10 mouse cellular contexts compared by ENCODE assay signal in the genomic region with DNA sequence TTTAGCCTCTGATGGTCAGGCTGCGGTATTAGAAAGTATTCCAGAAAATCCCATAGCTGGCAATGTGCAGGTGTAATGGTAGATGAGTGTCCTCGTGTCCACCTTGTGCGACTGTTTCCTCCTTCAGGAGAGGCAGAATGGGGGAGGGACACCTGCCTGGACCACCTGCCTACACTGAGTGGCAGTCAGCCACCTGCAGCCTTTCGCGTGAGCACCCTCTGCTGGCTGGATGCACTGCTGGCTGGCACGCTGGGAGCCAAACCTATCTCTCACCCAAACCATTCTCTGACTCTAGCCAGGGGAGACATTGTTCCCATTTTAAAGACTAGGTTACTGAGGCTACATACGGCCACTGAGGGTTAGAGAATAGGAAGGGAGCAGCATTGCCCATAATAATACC.
DNase-seq lines count a peak whose midpoint lies in the region; ATAC-seq lines count a peak whose summit lies in the region.
"Had no signal": no experiment of that assay in that cellular context is flagged by ENCODE, and none has a peak within 500 bp of the region (broad histone marks: within the 10 kb centered on the region; RNA-seq: fewer than 3 reads in every experiment).

No protein-coding gene starts in this region.

- no peak overlapping the region for H3K4me2 ChIP-seq in midbrain, embryonic 13.5 days (replicated peaks)
- H3K4me2 ChIP-seq in midbrain, embryonic 15.5 days: no peak overlapping the region
- no peak overlapping the region for H3K4me2 ChIP-seq in forebrain, embryonic 12.5 days
- H3K4me2 ChIP-seq: liver, embryonic 13.5 days; stomach, embryonic 15.5 days had no signal

- H3K4me3 ChIP-seq in midbrain, embryonic 13.5 days (replicated peaks): no peak overlapping the region
- H3K4me3 ChIP-seq in midbrain, embryonic 15.5 days: no peak overlapping the region
- no peak overlapping the region for H3K4me3 ChIP-seq in forebrain, embryonic 12.5 days (replicated peaks)
- H3K4me3 ChIP-seq: liver, embryonic 13.5 days; stomach, embryonic 15.5 days had no signal

- no peaks in the 10 kb centered on the region for H3K36me3 ChIP-seq in midbrain, embryonic 13.5 days
- no peaks in the 10 kb centered on the region for H3K36me3 ChIP-seq in midbrain, embryonic 15.5 days (replicated peaks)
- H3K36me3 ChIP-seq in forebrain, embryonic 12.5 days (replicated peaks): no peaks in the 10 kb centered on the region
- H3K36me3 ChIP-seq: liver, embryonic 13.5 days; stomach, embryonic 15.5 days had no signal

- peak; percentile 48; the same call in 1 of the 2 replicates for ATAC-seq in midbrain, embryonic 13.5 days
- ATAC-seq in midbrain, embryonic 15.5 days (replicated peaks): no peak
- peak; percentile 27; the same call in 1 of the 2 replicates for ATAC-seq in forebrain, embryonic 12.5 days (ENCODE audit: low FRiP score)

- H3K27me3 ChIP-seq in midbrain, embryonic 13.5 days: no peaks in the 10 kb centered on the region
- H3K27me3 ChIP-seq in midbrain, embryonic 15.5 days (replicated peaks): no peaks in the 10 kb centered on the region
- H3K27me3 ChIP-seq in forebrain, embryonic 12.5 days: 0 out of 2 replicates have a peak, but pooled peaks cover 3% of the 10 kb centered on the region
- H3K27me3 ChIP-seq: liver, embryonic 13.5 days; stomach, embryonic 15.5 days had no signal

- H3K4me1 ChIP-seq in midbrain, embryonic 13.5 days (replicated peaks): no peaks in the 10 kb centered on the region
- H3K4me1 ChIP-seq in midbrain, embryonic 15.5 days: peaks cover 6% of the 10 kb centered on the region; the same call in 1 of the 2 replicates
- no peaks in the 10 kb centered on the region for H3K4me1 ChIP-seq in forebrain, embryonic 12.5 days
- H3K4me1 ChIP-seq: liver, embryonic 13.5 days; stomach, embryonic 15.5 days had no signal

- no peak overlapping the region for H3K9ac ChIP-seq in midbrain, embryonic 13.5 days (replicated peaks)
- H3K9ac ChIP-seq in midbrain, embryonic 15.5 days: no peak overlapping the region
- H3K9ac ChIP-seq in forebrain, embryonic 12.5 days: no peak overlapping the region
- H3K9ac ChIP-seq: liver, embryonic 13.5 days; stomach, embryonic 15.5 days had no signal

- no peaks in the 10 kb centered on the region for H3K9me3 ChIP-seq in midbrain, embryonic 13.5 days
- no peaks in the 10 kb centered on the region for H3K9me3 ChIP-seq in midbrain, embryonic 15.5 days
- no peaks in the 10 kb centered on the region for H3K9me3 ChIP-seq in forebrain, embryonic 12.5 days
- H3K9me3 ChIP-seq: liver, embryonic 13.5 days; stomach, embryonic 15.5 days had no signal

- WGBS in midbrain, embryonic 13.5 days: 43% methylated on average over 7 of the region's 7 CpGs
- WGBS in midbrain, embryonic 15.5 days: 40% methylated on average over 7 of the region's 7 CpGs
- WGBS in forebrain, embryonic 12.5 days: 36% methylated on average over 7 of the region's 7 CpGs

- no peak overlapping the region for H3K27ac ChIP-seq in midbrain, embryonic 13.5 days
- H3K27ac ChIP-seq in midbrain, embryonic 15.5 days: no peak overlapping the region
- no peak overlapping the region for H3K27ac ChIP-seq in forebrain, embryonic 12.5 days
- H3K27ac ChIP-seq: liver, embryonic 13.5 days; stomach, embryonic 15.5 days had no signal

- DNase-seq in cerebellum, postnatal 10 days: peak; percentile 72 to 73
- no peak for DNase-seq in cerebellum, adult 11 months
- peak; percentile 58 to 65 for DNase-seq in kidney, postnatal 25 days
- peak; percentile 19 for DNase-seq in retina, postnatal 7 days (ENCODE audit: low read depth, low spot score)
- DNase-seq in natural killer cell, adult 2 months (ENCODE audit: low spot score in 2 of 2): no peak
- DNase-seq: liver, embryonic 13.5 days had no signal

Comparison
In these comparisons a context has a peak if more than half of its experiments do, and no peak if none do; other contexts are left out.
1. DNase-seq: peak in cerebellum, postnatal 10 days (2 of 2), kidney, postnatal 25 days (2 of 2) and retina, postnatal 7 days (single experiment); none in cerebellum, adult 11 months (single experiment) and natural killer cell, adult 2 months (0 of 2).